Mouse (Mus musculus) MEL (cell line): ENCODE measurements around the gene Med25.

Experiments
- HCFC1 ChIP-seq: IDR thresholded peaks from 2 replicates; pipeline ENCODE4 v1.6.1; 2012; ENCODE audit warnings: low read depth, mild to moderate bottlenecking, inconsistent platforms, low read length, improper control_type of control experiment, moderate library complexity
- JUND ChIP-seq: IDR thresholded peaks from 2 replicates; pipeline ENCODE4 v1.6.1; 2011; ENCODE audit warnings: low read depth, mild to moderate bottlenecking, improper control_type of control experiment, low read length
- TBP ChIP-seq: IDR thresholded peaks from 2 replicates; pipeline ENCODE4 v1.8.0; 2011; ENCODE audit warnings: low read depth, low read length, improper control_type of control experiment

GRCm38 (mm10) chr7:44857905-44858304 lies 34.6 kb downstream of the Med25 start:
- TF ChIP-seq HCFC1: no peak
- TF ChIP-seq JUND: no peak
- TF ChIP-seq TBP: peak; percentile 72
